Mouse (Mus musculus) natural killer cell, adult 2 months (primary cell): ENCODE data around the gene Edf1.
A peak's percentile ranks its signal among the peaks of the same experiment; 100 is the strongest.
"Not testable (repeated sequence)": the region's sequence is repeated elsewhere in the genome, so short reads cannot be mapped to it uniquely, and the experiment has no call there.

Experiments
- DNase-seq, 2 experiments: peaks; one replicate each; pipeline ENCODE4 v3.0.0; 2022; ENCODE audit warnings: low spot score in 2 of 2

Edf1 gene

DNA sequence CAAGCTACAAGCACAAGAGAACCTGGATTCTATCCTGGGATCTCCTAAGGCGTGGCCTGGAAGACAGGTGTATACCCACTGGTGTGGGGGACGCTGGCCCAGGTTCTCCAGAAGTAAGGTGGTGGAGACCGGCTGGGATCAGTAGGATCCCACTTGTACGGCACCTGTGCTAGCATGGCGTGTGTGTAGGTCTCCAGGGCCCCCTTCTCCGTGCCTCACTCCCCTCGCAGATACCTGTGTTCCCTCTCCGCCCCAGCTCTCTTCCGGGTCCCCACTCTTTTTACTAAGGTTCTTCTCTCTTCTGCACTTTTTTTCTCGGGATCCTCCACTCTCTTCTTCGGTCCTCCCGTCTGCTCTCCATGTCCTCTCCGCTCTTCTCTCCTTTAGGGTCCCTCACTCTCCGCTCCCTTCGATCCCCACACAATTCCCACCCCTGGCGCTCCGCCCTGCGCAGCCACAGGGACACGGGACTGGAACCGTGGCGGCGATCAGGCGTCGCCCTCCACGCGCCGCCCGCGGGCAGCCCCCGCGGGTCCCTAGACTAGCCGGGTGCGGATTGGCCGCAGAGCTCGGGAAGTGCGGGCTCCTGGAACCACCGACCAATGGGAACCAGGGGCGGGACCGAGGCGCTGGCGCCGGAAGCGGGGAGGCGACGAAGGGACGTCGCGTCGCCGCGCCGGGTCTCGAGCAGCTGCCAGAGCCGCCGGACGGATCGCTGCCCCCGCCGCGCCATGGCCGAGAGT lies at the start of gene Edf1:
TSS of gene Edf1 (plus strand) at position 627 of the 743 bp plus-strand sequence.
- DNase-seq: peak; percentile 85 to 87

DNA sequence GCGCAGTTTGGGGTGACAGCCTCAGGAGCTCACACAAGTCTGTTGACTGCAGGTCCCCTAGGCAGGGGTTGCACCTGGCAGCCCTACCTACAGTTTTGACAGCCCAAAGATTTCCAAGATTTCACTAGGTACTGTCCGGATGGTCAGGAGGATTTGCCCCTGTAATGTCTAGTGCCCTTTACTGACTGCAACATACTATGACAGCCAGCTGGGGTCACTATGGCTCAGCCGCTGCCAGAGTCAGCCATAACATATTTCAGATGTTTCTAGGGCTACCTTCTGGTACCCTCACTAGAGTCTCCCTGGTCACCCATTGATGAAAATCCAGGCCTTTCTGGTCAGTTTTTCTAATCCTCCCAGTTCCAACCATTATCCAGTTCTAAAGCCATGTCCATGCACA lies 47.7 kb upstream of the Edf1 start:
- no peak for DNase-seq

DNA sequence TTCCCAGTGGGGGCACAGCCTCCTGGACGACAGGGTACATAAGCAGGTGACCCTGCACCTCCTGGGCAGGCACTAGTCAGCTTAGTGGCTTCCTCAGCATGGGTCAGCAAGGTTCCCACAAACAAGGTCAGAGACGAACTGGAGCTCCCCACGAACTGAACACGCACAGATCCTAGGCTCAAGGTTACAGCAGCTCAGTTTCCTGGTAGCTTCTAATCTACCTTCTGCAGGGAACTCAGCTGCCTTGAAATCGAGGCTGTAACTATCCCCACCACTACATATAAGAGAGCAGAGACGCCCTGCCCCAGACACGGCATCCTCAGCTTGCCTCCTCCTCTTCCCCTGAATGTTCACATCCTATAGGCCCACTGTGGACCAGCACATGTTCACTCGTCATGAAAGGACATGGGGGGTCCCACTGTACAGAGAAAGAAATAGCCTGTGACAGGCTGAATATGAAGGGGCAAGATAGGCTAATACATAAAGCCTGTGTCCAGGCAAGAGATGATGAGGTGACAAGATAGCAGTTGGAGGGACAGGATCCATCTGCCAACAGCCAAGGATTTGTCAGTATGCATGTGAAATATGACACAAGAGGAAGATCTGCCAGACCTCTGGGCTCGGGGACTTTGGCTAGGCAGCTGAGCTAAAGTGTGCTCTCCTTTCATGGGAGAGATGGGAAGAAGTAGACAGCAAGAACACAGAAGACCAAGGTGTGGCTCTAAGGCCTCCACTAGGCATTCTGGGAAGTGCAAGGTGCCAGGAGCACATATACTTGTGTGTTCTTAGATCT lies 30.9 kb upstream of the Edf1 start:
- no peak for DNase-seq

- no peak for DNase-seq
Observed at GRCm38 (mm10) chr2:25533707-25534106, 23.9 kb upstream of the Edf1 start.

DNA sequence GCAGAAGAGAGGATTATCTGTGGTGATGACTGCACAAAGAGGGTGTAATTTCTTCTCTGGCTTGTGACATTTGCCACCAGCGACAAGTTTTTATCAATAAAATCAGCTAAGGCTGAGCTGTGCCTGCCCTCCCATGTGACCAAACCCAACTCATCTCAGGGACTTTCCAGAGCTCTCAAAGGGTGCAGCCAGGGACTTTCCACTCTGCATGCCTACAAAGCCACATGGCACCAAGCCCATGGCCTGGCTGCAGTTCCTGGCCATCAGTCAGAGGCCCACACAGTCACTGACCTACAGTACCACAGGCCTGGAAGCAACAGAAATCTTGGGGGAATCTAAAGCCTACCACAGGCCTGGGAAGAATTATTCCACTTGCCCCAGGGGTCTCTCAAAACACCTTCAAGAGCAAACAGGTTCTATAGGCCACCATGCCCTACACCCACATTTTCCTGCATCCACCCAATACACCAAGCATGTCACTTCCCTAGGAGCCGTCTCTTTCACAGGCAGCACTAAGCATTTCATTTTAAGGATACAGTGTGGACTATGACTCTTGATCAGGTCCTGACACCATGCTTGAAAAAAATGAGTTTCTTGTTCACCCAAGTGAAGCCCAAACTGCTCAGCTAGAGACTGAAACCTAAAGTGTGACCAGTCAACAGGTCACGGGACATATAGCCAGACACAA lies 23.3 kb upstream of the Edf1 start:
- peak; percentile 87 for DNase-seq

DNA sequence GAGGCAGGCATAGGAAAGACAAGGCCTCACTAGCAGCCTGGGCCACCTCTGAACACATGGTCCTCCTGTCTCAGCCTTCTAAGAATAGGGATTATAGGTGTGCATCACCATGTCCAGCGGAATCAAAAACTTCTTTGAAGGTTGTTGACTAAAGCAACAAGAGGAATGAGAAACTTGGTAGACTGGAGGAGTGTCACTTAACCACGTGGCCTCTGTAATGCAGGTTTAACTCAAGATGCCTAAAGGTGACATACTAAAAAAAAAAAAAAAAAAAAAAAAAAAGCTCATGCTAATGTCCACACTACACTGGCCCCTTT lies 22.8 kb upstream of the Edf1 start:
- DNase-seq: no peak

GRCm38 (mm10) chr2:25536531-25536930 lies 21.1 kb upstream of the Edf1 start:
- DNase-seq: no peak

- no peak for DNase-seq
Observed at GRCm38 (mm10) chr2:25540541-25540948, 17.1 kb upstream of the Edf1 start.

DNA sequence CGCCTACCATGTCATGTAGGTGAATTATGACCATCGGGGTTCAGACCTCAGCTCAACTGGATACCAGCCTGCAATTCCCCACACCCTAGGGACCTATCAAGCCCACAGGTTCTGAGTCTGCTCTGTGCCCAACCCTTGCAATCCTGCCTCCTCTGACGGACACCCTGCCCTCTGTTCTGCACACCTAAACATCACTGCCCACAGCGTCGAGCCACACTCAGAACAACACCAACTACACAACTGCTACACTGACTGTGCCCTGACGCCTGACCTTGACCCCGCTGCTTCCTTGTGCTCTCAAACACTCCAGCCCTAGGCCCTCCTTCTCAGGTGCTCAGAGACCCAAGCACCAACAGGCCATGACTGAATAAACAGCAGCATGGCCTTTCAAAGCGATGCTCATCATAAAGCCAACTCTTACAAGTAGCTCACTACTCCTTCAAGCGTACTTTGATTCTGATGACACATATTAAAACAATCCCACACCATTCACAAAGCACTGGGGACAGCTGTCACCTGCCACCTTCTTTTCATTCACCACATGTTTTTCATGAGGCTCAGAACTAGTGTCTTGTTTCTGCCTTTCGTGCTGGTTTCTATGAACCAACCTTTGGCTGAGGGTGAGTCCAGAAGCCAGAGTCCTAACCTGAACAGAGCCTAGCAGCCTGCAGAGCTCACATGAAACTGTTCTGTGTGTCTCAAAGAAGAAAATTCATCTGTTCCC lies 15.8 kb upstream of the Edf1 start:
- no peak for DNase-seq

DNA sequence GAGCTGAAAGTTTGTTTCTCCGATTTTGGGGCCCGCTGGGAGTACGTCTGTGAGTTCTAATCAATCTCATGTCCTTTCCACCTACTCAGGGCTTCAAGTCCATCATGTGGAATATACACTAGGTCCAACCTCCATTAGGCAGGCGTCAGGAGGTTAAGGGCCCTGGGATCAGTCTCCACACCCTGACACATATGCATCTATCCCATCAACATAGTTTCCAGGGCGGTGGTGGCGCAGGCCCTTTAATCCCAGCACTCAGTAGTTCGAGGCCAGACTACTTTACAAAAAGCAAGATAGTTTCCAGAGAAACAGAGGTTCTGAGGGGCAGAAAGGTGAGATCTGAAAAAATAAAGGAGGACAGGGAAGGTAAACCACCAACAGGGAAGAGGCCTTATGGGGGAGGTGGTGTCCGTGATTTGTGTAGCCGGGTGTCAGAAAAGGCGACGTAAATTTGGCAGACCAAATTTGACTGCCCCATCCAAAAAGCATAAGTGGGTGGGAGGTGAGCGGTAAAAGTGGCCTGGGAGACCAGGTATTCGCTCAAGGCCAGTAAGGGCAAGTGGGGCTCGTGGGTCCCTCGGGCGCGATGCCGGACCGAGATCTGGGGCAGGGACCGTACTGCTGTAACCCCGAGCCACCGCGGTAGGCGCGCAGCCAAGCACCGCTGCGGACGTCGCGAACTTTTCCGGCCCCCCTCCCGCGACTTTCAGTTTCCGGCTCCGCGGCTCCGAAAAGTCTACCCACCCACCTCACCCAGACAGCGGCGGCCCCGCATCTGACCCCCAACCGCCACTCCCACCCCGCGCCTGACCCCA lies 11.4 kb upstream of the Edf1 start:
- no peak for DNase-seq

GRCm38 (mm10) chr2:25546811-25547491 lies 10.7 kb upstream of the Edf1 start, which contains the start of gene Traf2:
Traf2 (minus strand) TSS chr2:25546940.
- peak; percentile 98 for DNase-seq

DNA sequence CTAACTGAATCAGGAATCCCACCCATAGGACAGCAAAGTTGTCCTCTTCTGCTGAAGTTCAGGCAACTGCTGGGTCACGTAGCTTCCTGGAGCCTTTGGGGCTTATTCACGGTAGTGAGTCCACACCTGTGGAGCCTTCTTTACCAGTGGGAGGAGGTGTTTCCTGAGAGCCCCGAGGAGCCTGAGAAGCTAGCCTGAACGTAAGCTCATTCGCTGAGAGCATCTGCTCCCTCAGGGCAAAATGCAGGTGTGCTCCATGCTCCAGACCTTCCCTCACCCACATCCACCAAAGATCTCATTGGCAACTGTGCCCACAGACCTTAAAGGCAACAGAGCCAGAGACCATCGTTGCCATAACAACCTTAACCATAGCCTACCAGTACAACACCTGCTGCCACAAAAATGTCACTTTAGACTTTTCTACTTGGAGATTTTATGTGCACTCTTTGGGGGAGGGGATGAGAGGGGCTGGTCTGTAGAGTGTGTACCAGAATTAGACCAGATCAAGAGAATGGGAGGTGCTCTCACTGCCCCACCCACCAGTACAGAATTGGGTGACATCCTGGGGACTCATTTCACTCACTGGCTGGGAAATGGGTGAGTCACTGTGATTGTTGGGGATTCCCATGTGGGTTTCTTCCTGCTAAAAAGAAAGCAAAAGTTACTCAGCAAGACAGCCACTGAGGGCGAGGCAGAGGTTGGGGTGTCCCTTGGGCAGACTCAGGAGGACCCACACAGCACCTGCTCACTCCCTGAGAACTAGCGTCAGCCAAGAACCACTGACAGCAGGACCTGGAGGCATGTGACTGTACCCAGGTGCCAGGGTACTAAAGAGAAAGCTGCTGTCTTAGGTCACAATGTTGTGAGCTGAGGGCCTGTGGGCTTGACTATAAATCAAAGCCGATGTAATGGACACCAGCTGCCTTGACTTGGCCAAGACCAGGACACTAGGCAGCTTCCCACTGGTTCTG lies 8.3 kb upstream of the Edf1 start:
- peak; percentile 86 to 88 for DNase-seq

DNA sequence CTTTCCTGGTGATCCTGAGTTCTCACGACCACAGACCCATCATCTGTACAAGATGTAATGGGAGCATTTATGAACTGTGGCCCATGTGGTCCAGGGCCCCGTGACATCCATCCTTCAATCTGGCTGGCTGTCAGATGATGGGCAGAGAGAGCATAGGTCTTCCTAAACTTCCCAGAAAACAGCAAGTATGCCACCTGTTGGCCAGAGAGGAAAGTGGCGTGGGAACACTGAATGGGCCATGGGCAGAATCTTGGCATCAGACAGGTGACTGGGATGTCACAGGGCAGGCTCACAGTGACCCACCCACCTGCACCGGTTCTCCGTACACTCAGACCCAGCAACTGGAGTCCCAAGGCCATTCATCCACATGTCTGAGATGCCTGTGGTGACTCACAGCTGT lies 6.5 kb upstream of the Edf1 start:
- peak; percentile 19 to 45 for DNase-seq

DNA sequence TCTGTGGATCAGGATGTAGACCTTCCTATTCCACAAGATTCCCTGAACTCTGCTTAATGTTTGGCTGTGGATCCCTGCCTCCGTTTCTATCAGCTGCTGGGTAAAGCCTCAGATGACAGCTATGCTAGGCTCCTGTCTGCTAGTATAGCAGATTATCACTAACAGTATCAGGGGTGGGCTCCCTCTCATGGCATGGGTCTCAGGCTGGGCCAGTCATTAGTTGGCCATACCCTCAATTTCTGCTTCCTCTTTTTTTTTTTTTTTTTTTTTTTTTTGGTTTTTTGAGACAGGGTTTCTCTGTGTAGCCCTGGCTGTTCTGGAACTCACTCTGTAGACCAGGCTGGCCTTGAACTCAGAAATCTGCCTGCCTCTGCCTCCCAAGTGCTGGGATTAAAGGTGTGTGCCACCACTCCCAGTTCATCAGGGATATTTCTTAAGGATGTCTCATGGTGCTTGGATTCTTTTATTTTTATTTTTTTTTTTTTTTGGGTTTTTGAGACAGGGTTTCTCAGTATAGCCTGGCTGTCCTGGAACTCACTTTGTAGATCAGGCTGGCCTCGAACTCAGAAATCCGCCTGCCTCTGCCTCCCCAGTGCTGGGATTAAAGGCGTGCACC lies 4.4 kb upstream of the Edf1 start:
- DNase-seq: not testable (repeated sequence)

GRCm38 (mm10) chr2:25555479-25555878 lies 2.2 kb upstream of the Edf1 start:
- DNase-seq: not testable (repeated sequence)

DNA sequence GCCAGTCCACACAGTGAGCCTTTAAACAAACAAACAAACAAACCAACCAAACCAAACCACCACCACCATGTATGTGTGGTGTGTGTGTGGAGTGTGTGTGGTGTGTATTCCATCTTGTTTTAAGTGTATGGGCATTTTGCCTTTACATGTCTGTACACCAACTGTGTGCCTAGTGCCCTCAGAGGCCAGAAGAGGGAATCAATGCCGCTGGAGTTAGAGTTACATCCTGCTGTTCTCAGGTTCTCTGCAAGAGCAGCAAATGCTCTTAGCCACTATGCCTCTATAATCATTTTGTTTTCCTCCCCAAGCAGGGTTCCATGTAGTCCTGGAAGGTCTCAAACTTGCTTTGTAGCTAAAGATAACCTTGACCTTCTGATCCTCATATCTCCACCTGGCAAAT lies 1.4 kb upstream of the Edf1 start:
- DNase-seq: no peak

DNA sequence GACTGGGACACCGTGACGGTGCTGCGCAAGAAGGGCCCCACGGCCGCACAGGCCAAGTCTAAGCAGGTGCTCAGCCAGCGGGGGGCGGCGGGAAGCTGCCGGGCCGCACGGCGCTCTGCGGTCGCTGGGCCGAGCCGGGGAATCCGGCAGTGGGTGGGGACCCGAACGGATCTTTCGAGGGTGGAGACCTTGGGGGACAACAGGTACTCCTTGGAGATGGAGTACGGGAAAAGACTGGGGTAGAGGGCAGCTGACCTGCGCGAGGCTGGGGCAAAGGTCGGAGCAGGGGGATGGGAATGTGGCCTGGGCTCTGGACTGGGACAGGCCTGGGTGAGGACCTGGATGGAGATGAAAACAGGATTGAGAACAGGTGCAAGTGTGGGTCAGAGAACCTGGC lies 315 bp downstream of the Edf1 start:
- DNase-seq: no peak

DNA sequence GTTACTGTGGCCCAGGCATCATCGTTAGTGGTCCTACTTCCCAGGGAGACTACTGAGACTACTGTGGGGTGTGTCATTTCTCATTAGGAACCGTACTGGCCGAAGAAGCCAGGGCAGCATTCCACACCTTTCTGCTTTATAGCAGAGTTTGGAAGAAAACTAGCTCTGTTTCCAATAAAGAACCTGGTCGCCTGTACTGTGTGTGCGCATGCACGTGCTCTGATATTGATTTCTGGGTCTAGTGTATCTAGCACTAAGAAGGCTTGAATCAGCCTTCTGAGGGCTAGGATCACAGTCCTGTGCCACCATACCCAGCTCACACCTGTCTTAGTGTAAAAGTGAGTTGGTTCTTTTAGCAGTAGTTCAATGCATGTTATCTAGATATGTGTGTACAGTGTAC lies 1.1 kb downstream of the Edf1 start:
- DNase-seq: no peak

- DNase-seq: no peak
Observed at GRCm38 (mm10) chr2:25560551-25560950, 2.9 kb downstream of the Edf1 start.
